Mouse (Mus musculus): Measurements from ENCODE around the gene Gm19402.
"Not testable (repeated sequence)": the region's sequence is repeated elsewhere in the genome, so short reads cannot be mapped to it uniquely, and the experiment has no call there.

The Gm19402 gene

DNA sequence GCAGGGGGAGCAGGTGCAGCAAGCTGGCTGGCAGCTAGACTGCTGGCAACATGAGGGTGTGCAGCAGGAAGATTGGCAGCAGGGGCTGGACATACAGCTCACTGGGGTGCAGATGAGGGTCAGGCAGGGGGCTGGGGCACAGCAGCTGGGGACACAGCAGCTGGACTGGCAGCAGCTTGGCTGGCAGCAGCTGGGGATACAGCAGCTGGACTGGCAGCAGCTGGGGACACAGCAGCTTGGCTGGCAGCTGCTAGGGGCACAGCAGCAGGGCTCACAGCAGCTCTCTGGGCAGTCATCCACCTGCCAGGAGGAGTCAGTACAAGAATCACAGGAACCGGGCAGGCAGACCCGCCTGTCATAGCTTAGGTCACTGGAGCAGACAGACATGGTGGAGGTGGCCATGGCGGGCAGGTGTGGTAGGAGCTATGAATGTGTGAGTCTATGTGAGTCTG, at the start of gene Gm19402:
TSS of gene Gm19402 (minus strand) at position 402 of the 452 bp plus-strand sequence.
- not testable (repeated sequence) for DNase-seq

- no peak for DNase-seq
These were observed 48.4 kb upstream of the Gm19402 start for GRCm38 (mm10) chr10:77738929-77739328.

DNA sequence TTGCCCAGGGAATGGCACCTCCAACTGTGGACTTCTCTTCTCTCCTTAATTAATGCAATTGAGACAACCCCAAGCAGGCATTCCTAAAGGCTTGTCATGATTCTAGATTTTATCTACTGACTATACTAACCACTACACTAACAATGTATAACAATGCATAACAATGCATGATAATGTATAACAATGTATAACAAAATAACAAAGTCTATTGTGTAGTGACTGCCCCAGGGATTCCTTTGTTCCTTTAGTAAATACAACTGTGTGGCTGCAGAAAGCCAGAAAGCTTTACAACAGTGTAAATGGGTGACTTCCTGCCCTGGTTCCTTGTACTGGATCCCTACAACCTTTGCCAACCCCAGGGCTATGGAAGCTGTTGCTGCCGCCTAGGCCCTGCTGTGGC, 45.4 kb upstream of the Gm19402 start:
- no peak for DNase-seq

- peak in 1 of 2 experiments; percentile 6 for DNase-seq
These were observed 38.7 kb upstream of the Gm19402 start for GRCm38 (mm10) chr10:77729241-77729640.

DNA sequence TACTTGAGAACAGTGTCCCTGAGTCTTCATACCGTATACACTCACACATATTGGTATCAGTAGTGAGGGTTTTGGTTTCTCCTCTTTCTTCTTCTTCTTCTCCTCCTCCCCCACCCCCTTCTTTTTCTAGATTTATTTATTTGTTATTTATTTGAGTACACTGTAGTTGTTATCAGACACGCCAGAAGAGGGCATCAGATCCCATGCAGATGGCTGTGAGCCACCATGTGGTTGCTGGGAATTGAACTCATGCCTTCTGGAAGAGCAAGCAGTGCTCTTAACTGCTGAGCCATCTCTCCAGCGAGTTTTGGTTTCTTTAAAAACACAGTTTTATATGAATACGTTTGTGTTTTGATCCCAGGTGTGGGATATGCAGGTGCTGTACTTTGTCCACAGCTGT, 37.7 kb upstream of the Gm19402 start:
- peak in 1 of 2 experiments; percentile 8 for DNase-seq

GRCm38 (mm10) chr10:77726186-77726585, 35.6 kb upstream of the Gm19402 start, which contains the start of gene Gm10100:
Gene Gm10100, plus strand, starts transcription at chr10:77726486.
- DNase-seq: no peak

DNA sequence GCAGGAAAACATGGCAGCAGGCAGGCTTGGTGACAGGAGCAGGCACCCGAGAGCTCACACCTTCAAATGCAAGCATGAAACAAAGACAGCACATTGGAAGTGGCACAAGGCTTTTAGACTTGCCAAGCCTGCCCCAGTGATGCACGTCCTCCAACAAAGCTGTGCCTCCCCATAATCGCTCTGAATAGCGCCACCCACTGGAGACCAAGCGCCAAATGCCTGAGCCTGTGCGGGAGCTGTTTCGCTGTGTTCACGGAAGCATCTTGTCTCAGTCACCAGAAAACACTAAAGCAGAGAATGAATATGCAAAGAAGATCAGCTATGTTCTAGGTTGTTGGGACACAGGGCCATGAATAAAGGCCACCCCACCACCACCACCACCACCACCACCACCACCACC, 34.3 kb upstream of the Gm19402 start:
- DNase-seq: no peak

DNA sequence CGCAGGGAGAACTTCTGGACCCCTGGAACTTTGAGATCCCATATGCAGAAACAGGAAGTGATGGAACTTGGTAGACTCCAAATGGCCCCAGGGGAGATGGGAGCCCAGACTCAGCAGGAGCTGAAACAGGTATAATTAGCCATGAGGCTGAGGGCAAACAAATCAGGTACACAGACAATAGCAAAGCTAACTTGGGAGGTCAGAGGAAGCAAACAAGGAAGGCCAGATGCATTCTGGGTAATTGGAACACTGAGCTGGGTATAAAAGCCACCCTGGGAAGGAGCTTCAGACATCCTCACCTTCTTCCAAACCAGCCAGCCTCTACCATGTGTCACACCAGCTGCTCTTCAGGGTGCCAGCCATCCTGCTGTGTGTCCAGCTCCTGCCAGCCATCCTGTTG, 29.7 kb upstream of the Gm19402 start, which contains the start of gene Krtap12-1:
TSS of gene Krtap12-1 (plus strand) at position 301 of the 400 bp plus-strand sequence.
- not testable (repeated sequence) for DNase-seq

- no peak for DNase-seq
These were observed 24.9 kb upstream of the Gm19402 start, which contains the start of gene Gm10142 for GRCm38 (mm10) chr10:77715507-77715906. Gene Gm10142, plus strand, starts transcription at chr10:77715807.

- DNase-seq: no peak
These were observed 23.2 kb upstream of the Gm19402 start for GRCm38 (mm10) chr10:77713734-77714133.

DNA sequence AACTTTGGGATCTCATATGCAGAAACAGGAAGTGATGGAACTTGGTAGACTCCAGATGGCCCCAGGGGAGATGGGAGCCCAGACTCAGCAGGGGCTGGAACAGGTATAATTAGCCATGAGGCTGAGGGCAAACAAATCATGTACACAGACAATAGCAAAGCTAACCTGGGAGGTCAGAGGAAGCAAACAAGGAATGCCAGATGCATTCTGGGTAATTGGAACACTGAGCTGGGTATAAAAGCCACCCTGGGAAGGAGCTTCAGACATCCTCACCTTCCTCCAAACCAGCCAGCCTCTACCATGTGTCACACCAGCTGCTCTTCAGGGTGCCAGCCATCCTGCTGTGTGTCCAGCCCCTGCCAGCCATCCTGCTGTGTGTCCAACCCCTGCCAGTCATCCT, 20.6 kb upstream of the Gm19402 start, which contains the start of gene Gm10024:
TSS of gene Gm10024 (plus strand) at position 301 of the 400 bp plus-strand sequence.
- DNase-seq: not testable (repeated sequence)

- no peak for DNase-seq
These were observed 19.3 kb upstream of the Gm19402 start for GRCm38 (mm10) chr10:77709831-77710230.

- no peak for DNase-seq
These were observed 15.8 kb upstream of the Gm19402 start, which contains the start of gene Gm10272 for GRCm38 (mm10) chr10:77706326-77706725. Gene Gm10272, plus strand, starts transcription at chr10:77706626.

DNA sequence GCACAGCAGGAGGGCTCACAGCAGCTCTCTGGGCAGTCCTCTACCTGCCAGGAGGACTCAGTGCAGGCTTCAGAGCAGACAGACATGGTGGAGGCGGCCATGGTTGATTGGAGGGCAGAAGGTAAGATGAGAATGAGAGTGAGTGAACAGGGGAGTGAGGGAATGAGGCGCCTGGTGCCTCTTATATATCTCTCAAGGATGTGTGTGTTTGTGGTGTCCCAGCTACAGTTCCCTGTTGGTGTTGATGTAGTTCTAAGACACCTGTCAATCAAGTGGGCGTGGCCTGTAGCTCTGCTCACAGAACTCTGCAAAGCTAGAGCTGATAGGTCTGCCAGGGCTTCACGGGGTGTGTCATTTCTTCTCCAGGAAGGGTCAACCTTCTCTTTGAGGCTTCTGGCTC, 6.6 kb upstream of the Gm19402 start, which contains the start of gene Gm9508:
TSS of gene Gm9508 (minus strand) at position 101 of the 400 bp plus-strand sequence.
- no peak for DNase-seq

- no peak for DNase-seq
These were observed 3.5 kb downstream of the Gm19402 start for GRCm38 (mm10) chr10:77687021-77687420.

DNA sequence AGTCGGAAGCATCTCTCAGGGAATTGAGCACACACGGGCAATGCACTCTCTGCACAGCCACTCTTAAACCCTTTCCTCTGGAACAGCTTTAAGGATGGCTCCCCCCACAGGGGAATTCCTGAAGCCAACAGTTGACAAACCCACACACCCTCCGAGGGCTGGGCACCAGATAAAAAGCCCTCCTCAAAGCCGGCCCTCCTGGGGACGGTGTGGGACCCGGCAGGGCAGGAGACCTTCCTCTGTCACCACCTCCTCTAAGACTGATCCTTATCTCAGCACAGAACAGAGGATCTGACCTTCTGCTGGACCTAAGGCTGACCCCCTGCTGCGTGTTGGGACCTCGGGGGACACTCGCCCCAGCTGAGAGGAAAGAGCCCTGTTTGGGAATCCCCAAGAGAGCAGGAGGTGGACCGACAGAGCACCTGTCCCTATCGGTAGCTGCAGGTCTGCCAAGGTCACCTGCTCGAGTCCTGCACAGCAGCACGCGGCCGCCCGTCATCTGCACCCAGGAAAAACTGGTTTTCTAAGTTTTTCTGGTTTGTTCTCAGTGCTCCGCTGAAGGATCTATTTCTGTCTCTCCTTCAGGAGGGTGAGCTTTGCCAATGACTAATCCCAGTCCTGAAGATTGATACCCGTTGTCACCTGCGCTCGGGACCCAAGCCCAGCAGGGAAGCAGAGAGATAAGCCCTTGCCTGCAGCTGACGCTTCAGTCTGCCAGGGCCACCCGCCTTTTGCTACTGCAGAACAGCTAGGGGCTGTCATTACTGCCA, 4.5 kb downstream of the Gm19402 start, which contains the start of gene Tspear:
TSS of gene Tspear (plus strand) at position 675 of the 770 bp plus-strand sequence.
- no peak for DNase-seq

- no peak for DNase-seq
These were observed 6.4 kb downstream of the Gm19402 start for GRCm38 (mm10) chr10:77684181-77684580.

GRCm38 (mm10) chr10:77682994-77683393, 7.6 kb downstream of the Gm19402 start:
- no peak for DNase-seq

DNA sequence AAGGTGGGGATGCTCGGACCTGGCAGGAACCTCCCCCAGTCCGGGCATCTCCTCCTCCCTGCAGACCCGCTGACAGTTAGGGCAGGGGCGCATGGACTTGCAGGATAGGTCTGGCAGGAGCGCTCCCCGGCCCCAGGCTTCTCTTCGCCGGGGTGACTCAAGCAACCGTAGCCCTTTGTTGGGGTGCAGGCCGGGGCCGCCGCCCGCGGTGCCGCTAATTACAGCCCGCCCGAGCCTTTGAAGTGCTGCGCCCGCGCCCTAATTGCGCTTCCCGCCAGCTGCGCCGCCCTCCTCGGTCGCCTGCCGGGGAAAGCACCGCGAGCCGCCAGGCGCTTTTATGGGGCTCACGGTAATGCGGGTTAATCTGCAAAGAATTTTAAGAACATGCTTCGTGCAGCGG, 13.0 kb downstream of the Gm19402 start:
- DNase-seq: no peak

DNA sequence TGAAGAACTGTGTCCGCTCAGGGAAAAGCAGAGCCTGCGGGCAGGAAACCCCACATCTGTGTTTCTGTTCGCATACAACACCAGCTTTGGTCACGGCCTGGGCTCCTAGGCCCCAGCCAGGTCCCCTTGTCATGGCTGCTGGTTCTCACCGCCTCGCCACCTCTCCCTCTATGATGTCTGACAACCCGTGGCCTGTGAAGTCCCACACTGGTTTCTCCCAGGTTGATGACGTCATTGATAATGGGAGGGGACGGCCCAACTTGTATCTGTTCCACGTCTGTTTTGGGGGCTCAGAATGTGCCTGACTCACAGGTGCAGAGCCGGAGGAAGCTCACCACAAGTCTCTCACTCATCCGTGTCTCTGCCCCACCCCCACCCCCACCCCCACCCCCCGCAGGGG, 16.8 kb downstream of the Gm19402 start:
- no peak for DNase-seq

- no peak for DNase-seq
These were observed 19.0 kb downstream of the Gm19402 start for GRCm38 (mm10) chr10:77671519-77671918.

- DNase-seq: no peak
These were observed 19.8 kb downstream of the Gm19402 start for GRCm38 (mm10) chr10:77670710-77671109.

DNA sequence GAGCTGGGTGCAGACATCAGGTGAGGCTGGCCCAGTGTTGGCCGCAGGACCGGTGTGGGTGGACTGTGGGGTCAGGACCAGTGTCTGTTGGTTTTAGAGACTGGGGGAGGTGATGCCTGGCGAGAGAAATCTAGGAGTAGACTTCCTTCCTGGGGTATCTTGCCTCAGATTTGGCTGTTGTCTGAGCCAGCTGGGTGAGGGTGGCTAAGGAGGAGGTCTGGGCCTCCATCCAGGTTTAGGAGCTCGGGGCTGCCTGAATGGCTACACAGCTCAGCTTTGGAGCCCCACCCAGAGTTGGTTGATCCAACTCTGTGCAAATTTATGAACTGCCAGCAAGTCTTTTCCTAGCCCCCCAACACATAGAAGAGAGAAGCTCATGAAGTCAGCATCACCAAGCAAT, 23.2 kb downstream of the Gm19402 start:
- no peak for DNase-seq

DNA sequence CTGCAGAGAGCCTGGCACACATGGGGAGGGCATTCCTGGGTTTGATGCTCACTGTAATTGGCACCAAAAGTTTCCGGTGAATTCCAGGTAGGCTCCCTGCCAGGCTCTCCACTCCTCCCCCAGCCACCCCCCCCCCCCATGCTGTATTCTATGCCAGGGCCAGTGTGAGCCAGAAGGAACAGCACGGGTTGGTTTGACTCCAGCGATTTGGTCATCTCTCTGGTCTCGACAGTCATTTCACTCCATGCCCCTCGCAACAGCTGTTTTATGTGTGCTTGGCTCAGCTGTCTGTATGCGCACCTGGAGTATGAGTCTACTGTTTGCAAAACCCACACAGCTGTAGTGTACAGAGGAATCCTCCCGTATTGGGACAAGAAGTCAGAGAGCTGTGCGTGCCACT, 24.2 kb downstream of the Gm19402 start:
- DNase-seq: no peak
